Mouse (Mus musculus) thymus, postnatal 0 days (tissue): Measurements from ENCODE around the gene Rps16. TPM values are rescaled to one million over a fixed set of nuclear protein-coding genes. Genes with fewer than 3 reads are reported as not detected.

Experiments
- DNase-seq: peaks from one replicate; pipeline ENCODE4 v3.0.0-alpha.2; 2015; ENCODE audit warnings: low spot score
- polyA plus RNA-seq: library from polyadenylated mRNA; unstranded; fragments of >200 nt; fragmentation: Nextera tagmentation; extraction: Ambion mirVana; gene quantifications from 2 replicates; pipeline ENCODE4 v1.2.1, GENCODE M21; 2015

Rps16 gene
- polyA plus RNA-seq, 1 experiment from 2014 or later, result 1,689 TPM

DNA sequence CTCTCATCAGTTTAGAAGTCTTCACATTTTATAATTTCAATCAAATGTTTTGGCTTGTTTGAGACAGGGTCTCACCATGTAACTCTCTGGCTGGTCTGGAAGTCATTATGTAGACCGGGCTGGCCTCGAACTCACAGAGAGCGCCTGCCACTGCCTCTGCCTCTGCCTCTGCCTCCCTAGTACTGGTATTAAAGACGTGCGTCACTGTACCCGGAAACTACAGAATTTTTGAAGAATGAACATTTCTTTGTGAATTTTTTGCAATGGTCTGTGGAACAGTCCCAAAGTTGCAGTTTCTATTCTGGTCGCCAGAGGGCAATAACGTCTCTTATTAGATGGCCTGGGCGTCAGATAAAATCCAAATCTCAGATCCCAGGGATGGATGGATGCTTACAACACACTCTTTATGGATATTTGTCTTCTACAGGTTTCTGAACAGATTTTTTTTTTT is 22.7 kb downstream of the Rps16 start:
- peak; percentile 85 for DNase-seq

DNA sequence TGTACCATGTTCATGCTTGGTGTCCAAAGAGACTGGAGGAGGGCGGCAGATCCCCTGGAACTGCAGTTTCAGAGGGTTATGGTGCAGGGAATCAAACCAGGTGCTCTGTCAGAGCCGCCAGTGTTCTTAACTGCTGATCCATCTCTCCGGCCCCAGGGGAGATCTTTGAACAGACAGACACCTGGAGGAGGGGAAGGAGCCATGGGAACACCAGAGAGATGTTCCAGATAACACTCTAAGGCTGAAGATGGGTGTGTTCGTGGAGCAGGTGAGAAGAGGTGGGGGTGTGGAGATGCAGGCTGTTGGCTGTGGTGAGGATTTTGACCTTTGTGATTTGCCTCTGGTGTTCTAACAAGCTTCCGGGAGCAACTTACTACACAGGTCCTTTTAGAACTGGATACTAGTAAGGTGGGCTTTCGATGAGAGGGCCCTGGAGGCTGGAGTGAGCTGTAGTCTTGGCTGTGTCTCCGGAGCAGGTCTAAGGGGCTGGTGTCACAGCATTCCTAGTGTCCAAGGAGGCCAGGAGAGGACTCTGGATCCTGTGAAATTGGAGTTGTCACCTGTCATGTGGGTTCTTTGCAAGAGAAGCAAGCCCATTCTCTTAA is 23.5 kb downstream of the Rps16 start:
- DNase-seq, result no peak

DNA sequence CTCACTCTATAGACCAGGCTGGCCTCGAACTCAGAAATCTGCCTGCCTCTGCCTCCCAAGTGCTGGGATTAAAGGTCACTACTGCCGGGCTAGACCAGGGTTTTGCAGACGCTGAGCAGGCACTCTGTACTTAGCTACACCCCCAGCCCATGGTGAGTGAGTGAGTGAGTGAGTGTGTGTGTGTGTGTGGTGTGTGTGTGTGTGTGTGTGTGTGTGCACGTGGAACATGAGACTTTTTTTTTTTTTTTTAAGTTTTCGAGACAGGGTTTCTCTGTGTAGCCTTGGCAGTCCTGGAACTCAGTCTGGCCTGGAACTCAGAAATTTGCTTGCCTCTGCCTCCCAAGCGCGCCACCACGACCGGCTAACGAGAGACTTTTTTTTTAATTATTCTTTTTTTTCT is 24.2 kb downstream of the Rps16 start:
- DNase-seq, result no peak

DNA sequence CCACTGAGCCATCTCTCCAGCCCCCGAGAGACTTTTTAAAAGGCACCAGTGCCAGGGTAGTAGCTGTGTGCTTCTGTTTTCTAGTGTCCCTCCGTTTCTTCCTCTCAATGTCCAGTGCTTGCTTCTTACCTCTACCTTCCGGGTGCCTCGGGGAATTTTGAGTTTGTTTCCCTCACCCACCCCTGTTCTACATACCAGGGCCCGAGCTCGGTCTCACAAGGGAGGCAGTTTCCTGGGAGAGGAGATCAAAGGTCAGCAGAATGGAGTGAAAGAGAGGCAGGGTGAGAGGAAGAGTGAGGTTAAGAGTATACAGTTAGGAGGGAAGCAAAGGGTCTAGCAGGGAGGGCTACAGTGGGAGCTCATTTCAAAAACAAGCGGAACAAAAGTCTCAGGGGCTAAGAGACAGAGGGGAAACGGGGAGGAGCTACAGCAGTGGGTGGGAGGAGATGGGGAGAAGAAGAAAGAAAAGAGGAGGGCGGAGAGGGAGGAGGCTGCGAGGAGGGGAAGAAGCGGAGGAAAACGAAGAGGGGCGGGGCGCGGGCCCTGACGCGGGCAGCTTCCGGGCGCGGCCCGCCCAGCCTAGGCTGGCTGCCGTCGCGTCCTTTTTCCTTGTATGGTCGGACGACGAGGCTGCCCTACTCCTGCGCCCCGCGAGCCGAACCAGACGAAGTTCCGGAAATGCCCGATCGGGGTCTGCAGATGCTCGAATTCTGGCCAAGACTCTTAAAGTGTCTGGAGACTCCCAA is 24.9 kb downstream of the Rps16 start:
- DNase-seq, result peak; percentile 94

DNA sequence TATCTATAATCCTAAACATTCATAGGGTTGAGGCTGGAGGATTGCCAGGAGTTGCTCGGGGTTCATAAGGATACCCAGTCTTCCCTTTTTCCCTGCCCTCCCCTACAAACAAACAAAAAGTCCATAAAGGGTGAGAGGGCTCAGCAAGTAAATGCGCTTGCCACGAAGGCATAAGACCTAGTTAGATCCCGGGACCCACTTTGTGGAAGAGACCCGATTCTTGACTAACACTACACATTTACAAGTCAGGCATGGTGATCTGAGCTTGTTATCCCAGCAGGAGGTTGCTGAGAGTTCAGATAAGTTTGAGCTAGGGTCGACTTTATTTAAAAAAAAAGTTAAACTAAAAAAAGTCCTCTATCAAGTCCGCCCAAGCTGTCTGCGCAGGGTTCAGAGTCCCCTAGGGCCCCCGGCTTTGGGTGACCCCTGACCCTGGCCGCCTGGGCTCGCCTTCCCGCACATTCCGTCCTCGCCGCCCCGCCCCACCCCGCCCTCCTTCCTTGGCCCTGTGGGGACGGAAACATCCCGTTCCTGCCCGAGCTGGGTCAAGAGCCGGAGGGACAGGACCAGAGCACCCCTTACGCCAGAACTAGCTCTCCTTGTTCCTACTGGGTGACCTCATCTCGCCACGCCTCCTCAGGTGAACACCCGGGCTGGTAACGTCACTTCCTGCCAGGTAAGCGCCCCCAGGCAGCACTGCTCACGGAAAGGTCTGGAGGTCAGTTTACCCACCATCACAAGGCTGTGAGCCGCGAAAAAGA is 25.7 kb downstream of the Rps16 start:
- DNase-seq, result peak; percentile 45

DNA sequence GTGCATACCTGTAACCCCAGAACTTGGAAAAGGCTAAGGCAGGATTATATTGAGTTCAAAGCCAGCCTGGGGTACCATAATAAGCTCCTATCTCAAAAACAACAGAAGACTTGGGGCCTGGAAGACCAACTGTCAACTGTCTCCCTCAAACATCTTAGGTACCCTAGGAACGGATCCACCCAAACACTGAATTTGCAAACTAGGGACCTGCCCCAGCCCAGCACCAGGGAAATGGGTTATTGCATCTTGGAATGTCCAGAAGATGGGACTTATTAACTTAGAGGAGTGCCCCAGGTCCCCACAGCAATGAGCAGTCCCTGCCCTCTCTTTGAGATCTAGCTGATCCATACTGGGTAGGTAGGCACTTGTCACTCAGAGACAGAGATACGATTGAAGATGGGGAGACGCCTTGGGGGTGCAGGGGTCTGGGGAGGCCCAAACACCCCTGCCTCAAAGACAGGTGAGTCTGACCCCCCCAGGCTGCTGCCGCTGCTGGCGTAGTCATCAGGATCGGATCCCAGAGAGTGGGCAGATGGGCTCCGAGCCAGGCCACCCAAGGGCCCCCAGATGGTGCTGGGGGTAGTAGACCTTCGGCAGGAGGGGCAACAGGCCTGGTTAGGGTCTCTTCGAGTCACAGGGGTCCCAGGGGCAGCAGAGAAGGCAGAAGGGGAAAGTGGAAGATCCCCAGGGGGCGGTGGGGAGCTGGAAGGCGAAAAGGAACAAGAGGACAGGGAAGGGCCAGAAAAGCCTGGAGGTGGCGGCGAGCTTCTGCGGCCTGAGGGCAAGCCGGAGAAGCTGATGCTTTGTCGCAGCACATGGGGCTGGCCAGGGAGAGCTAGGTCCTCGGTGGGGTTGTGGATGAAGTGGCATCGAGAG is 27.0 kb downstream of the Rps16 start:
- DNase-seq, result no peak

DNA sequence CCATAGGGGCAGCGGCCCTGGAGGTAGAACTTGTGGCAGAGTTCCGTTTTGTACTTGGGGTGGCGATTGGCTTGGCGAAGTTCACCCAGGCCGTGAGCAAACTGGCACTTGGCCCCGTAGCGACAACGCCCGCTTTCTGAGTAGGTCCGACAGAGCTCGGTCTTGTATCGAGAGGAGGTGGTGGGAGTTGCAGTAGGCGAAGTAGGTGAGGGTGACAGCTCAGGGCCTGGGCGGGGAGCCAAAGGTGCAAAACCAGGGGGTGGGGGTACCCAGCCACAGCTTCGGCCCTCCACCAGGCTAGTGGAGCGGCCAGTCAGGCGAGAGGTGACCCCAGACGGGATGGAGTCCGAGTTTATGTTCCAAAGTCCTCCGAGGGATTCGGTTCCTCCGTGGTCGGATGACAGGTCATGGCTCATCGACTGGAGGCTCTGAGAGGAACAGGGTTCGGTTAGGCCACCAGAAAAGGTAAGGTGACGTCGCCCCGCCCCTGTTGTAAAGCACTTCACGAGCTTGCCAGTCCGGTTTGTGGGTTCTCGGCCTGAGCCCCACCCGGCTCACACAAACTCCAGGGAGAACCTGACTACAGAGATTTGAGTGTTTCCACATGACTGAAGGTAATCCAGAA is 27.7 kb downstream of the Rps16 start:
- peak; percentile 26 for DNase-seq

DNA sequence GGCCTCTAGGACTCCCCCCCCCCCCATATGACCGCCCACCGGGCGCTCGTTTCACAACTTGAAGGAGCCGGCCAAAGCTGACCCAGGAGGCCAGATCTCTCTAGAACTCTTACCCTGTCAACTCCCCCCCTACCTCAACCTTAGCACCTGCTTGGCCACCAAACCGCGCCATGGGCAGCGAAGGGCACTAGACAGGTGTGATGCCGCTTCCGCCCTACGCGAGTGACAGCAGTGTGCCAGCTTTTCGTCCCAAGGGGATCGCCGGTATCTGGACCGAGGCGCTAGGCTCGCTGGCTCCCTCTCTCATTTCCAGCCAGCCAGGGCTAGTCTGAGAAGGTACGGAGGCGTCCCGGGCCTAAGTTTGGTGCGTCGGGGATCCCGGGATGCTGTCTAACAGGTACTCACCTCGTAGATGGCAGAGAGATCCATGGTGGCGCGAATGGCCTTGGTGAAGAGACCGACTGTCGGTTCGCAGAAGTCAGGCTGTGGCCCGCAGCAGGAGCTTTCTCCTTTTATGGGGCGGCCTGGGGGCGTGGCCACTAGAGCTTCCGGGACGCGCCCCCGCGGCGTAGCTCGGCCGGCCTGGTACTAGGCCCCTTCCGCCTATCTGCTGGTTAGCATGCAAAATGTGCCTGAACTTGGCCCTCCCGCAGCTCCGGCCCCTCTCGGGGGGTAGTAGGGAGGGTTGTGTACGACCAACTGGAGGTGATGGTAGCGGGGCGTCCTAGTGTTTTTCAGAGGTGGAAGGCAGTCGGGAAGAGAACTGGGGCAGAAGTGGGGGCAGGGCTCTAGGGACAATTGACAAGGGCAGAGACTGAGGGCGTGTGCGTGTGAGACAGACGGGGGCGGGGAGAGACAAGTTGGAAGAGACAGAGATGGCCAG is 28.6 kb downstream of the Rps16 start:
- DNase-seq, result peak; percentile 96

DNA sequence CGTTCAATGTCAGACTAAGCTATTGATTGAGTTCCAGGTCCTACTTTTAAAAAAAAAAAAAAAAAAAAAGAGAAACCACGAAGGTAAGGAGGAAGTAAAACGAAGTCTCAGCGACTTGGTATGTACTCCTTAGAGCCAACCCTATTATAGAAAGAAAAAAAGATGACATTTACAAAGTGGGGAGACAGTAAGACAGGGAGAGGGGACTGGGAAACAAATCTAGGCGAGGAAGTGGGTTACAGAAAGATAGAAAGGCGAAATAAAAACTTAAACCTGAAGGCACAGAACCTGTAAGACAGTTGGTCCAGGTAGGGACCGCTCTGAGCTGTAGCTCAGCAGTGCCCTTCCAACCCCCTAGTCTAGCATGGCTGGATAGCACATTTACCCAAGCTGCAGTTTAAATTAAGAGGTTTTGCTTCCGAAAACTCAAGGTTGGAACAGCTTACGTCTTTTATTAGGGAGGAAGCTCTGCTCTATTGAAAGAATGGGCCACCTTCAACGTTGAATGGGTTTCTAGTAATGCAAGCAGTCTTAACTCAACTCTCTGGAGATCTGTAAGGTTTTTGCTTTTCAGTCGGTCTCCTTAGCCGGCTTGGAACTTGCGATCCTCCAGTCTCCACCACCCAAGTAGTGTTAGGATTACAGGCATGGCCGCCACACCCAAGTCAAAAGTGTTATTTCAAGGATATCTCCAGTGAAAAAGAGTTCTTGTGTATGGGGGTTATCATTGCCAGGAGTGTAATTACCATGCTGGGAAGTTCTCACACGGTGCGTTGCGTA is 30.0 kb downstream of the Rps16 start, which contains the start of gene Zfp36:
Gene Zfp36 (minus strand): TSS at position 17 of the 780 bp plus-strand sequence.
- no peak for DNase-seq

DNA sequence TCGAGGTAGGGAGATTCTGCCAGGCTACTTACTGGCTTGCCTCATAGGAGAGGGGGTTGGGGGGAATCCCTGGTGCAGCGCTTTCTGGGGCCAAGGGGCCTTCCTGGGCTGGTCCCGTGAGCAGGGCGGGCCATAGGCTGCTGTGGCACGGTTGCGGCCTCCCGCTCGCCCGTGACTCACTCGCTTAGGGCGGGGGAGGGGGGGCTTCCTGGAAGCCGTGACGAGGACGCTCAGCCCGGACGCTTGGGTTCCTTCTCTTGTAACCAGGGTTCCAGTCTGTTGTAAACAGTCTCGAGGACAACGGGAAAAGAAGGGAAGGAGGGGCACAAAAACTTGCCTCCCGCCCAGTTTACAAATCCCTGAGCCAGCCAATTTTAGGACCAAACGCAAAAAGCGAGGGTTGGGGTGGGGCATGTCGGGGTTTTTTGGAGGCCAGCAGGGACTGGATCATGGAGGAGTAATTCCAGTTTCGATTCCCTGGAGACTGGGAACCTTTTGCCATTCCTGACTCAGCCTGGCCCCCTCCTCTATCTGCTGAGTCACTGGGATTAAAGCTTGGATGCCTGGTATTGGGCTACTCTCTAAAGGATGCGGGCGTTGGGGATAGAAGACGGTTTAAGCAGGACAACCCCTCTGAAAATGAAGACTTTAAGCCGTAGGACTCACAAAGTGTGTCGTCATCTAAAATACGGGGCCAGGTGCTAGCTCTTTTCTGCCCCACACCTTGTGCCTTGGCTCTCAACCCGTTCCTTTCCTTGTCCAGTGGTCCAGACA is 30.8 kb downstream of the Rps16 start:
- peak; percentile 90 for DNase-seq

DNA sequence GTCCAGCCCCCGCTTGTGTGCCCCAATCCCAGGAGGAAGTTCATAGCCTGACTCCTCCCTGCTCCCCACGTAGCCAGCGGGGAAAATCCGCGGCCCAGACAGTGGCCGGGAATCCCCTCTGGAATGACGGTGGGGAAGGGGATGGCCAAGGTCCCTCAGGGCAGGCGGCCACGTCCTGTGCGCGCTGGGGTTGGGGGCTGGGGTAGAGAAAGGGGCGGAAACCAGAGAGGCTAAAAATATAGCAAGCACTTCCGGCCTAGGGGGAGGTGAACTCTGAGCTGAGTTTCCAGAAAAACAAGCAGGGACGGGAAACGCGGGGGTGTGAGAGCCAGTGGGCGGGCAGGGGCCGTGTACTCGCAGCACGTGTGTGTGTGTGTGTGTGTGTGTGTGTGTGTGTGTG is 31.5 kb downstream of the Rps16 start:
- DNase-seq, result peak; percentile 93

DNA sequence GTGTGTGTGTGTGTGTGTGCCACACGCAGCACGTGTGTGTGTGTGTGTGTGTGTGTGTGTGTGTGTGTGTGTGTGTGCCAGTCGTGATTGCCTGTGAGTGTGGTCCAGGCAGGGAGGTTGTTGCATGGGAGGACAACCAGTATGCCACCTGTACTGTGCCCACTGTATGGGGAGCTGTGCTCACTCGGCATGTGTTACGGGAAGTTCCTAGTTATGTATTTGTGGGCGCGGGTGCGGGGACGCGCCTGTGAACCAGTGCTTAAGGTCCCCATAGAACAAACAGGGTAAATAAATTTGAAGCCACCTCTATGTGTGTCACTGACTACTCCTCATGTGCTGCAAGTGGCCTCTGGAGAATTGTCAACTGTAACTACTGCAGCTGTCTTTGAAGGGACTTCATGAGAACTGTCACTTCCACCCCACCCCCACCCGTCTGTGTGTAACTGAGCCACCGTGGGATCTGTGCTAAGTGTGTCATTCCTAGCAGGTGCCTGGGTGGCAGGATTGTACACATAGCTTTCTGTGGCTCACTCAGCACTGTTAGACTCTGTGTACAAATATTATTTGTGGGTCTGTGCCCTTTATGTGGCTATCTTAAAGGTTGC is 32.0 kb downstream of the Rps16 start:
- peak; percentile 94 for DNase-seq

DNA sequence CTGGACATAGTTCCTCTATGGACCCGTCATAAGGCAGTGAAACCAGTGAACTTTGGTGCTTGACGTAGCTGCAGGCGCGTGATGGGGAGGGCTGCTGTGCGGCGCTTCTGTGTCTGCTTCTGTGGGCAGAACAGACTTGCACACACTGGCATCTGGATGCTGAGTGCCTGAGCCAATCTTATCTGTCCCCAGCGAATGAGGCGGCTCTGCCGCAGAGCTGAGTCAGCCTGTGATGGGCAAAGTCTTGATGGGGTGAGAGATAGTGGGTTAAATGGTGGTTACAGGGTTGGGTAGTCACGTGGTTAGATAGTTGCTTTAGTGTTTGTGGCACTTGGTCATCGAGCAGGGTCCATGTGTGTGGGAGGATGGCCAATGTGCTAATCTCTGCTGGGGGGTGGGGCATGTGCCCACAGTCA is 32.5 kb downstream of the Rps16 start:
- peak; percentile 90 for DNase-seq

DNA sequence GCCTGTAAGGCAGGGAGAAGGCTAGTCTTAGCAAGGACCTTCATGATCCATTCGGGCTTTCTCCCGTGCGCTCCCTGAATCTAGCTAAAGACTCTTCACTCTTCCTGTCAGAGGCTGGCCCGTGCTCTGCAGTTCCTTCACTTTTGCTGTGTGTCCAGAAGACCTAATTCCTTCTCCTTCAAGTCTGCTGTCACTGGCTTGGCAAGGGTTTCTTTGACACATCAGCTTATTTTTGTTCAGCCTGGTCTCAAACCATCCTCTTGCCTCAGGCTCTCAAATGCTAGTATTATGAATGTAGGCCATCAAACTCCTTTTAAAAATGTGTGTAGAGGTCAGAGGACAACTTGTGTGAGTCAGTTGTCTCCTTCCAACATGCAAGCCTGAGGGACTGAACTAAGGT is 33.2 kb downstream of the Rps16 start:
- DNase-seq, result no peak

DNA sequence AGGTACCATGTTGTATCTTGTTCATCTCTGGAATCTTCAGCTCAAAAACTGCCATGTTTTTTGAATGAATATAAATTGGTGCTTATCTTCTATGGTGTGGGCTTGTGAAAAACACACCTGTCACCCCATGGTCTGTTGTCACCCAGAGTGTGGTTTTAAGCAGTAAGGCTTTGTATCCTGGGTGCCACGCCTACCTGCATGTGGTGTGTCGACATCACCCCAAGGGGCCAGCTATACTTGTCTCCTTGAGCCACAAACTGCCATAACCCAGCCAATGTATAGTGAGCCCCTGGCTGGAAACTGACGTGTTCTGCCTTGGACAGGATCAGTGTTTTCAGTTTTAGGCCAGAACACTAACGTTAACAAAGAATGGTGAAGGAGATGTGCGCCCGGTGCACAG is 33.7 kb downstream of the Rps16 start:
- DNase-seq, result peak; percentile 81

DNA sequence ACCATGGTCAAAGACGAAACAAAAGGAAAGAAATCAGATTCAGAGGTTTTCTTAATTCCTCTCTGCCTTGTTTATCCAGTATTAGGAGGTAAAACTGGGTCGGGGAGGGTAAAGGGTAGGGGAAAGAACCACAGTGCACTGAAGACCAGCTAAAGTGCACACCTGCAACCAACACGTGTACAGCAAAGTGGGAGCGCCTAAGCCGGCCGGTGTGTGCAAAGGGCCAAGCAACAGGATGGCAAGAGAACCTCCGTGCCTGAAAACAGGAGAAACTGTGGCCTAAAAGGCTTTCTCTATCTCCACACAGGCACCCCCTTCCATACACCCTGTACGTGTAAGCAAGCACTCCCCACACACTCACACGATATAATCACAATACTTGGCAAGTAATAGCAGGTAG is 34.7 kb downstream of the Rps16 start:
- DNase-seq, result peak; percentile 41

DNA sequence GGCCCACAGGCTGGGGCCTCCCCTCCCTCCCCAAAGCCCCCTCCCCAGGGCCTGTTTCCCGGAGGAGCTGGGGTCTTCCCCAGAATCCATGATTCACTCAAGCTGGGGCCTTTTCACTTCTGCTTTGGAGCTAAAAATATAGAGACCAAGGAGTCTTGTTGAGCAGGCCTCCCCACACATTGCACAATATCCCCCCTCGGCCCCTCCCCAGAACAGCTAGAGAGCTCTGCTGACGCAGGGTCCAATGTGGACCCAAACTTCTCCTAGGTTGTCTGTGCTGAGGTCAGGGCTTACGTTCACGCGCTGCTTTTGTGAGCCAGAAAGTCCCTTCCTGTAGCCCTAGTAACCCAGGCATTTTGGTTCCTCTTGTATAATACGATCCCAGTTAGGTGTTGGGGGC is 35.6 kb downstream of the Rps16 start:
- DNase-seq, result no peak

DNA sequence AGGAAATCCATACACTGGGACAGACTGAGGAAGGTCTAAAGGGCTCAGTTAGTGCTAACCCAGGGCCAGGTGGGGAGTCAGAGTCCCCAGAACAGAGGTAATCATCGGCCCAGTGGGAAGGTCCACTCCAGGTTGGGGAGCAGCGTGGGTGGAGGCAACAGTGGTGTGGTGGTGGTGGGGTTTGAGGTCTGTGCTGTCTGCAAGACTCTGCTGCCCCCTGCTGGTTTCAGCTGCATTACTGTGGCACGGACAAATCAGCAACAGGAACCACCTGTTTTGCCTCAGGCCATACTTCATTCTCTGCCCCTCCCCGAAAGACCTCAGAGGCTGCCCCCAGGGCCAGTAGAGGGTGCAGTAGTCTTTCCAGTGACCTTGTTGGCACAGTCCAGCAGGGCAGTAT is 36.0 kb downstream of the Rps16 start:
- peak; percentile 89 for DNase-seq
